Comparison of ENCODE assay signal across 10 mouse cellular contexts in genomic region chr2:163951770-163952169, GRCm38 (mm10). TPM values are rescaled to one million over a fixed set of nuclear protein-coding genes. Genes with fewer than 3 reads are reported as not detected.
DNase-seq lines count a peak whose midpoint lies in the region; ATAC-seq and TF ChIP-seq lines count a peak whose summit lies in the region.
"Had no signal": no experiment of that assay in that cellular context is flagged by ENCODE, and none has a peak within 500 bp of the region (broad histone marks: within the 10 kb centered on the region; RNA-seq: fewer than 3 reads in every experiment).

No protein-coding gene starts in this region.

- no peak overlapping the region for H3K4me2 ChIP-seq in forebrain, embryonic 14.5 days (ENCODE audit: low read length)
- H3K4me2 ChIP-seq in hindbrain, embryonic 14.5 days (replicated peaks) = no peak overlapping the region
- H3K4me2 ChIP-seq in midbrain, embryonic 11.5 days = no peak overlapping the region
- H3K4me2 ChIP-seq: embryonic facial prominence, embryonic 15.5 days; neural tube, embryonic 12.5 days had no signal

- DNase-seq in testis, postnatal 14 days (ENCODE audit: low spot score) = no peak
- peak; percentile 43 for DNase-seq in brain, embryonic 18.5 days (ENCODE audit: low read depth, low spot score)
- peak; percentile 82 for DNase-seq in forebrain, embryonic 14.5 days (ENCODE audit: low spot score)
- peak; percentile 76 for DNase-seq in hindbrain, embryonic 14.5 days (ENCODE audit: low spot score)
- peak; percentile 70 to 80 for DNase-seq in left cerebral cortex, adult 18-20 months (ENCODE audit: low spot score in 2 of 2)
- peak; percentile 87 for DNase-seq in midbrain, embryonic 11.5 days (ENCODE audit: low spot score, missing footprints)
- DNase-seq in testis, postnatal 10 days (ENCODE audit: low spot score) = peak; percentile 75

- WGBS in forebrain, embryonic 14.5 days = 26% methylated on average over 4 of the region's 4 CpGs
- WGBS in hindbrain, embryonic 14.5 days = 28% methylated on average over 4 of the region's 4 CpGs
- WGBS in midbrain, embryonic 11.5 days = 29% methylated on average over 4 of the region's 4 CpGs

- H3K27ac ChIP-seq in testis, adult 2 months (ENCODE audit: control insufficient read depth, insufficient read depth, low read depth, low read length) = no peak overlapping the region
- H3K27ac ChIP-seq in forebrain, embryonic 14.5 days (ENCODE audit: low read depth, low read length) = no peak overlapping the region
- H3K27ac ChIP-seq in hindbrain, embryonic 14.5 days = no peak overlapping the region
- no peak overlapping the region for H3K27ac ChIP-seq in midbrain, embryonic 11.5 days (ENCODE audit: low read depth, low read length)
- H3K27ac ChIP-seq: embryonic facial prominence, embryonic 15.5 days; neural tube, embryonic 12.5 days had no signal

- peak; percentile 53; the same call in 1 of the 2 replicates for TF ChIP-seq CTCF in testis, adult 2 months (IDR thresholded peaks at IDR 0.05; ENCODE audit: control insufficient read depth, insufficient read depth, insufficient replicate concordance, low read depth, low read length)

- H3K4me3 ChIP-seq in testis, adult 2 months (ENCODE audit: control insufficient read depth, low read depth, low read length) = no peak overlapping the region
- H3K4me3 ChIP-seq in forebrain, embryonic 14.5 days (ENCODE audit: low read depth, low read length) = no peak overlapping the region
- no peak overlapping the region for H3K4me3 ChIP-seq in hindbrain, embryonic 14.5 days (replicated peaks; ENCODE audit: low read length)
- no peak overlapping the region for H3K4me3 ChIP-seq in midbrain, embryonic 11.5 days (ENCODE audit: low read depth, low read length)
- H3K4me3 ChIP-seq: embryonic facial prominence, embryonic 15.5 days; neural tube, embryonic 12.5 days had no signal

- H3K27me3 ChIP-seq in testis, adult 2 months (ENCODE audit: control insufficient read depth, insufficient read depth, low read length) = no peaks in the 10 kb centered on the region
- no peaks in the 10 kb centered on the region for H3K27me3 ChIP-seq in forebrain, embryonic 14.5 days (replicated peaks; ENCODE audit: control insufficient read depth, insufficient read depth, low read length)
- H3K27me3 ChIP-seq in hindbrain, embryonic 14.5 days (ENCODE audit: control insufficient read depth, insufficient read depth, low read length) = no peaks in the 10 kb centered on the region
- no peaks in the 10 kb centered on the region for H3K27me3 ChIP-seq in midbrain, embryonic 11.5 days (ENCODE audit: control insufficient read depth, insufficient read depth, low read length)
- H3K27me3 ChIP-seq: embryonic facial prominence, embryonic 15.5 days; neural tube, embryonic 12.5 days had no signal

- no peaks in the 10 kb centered on the region for H3K9me3 ChIP-seq in forebrain, embryonic 14.5 days (replicated peaks; ENCODE audit: control insufficient read depth, low read length)
- H3K9me3 ChIP-seq in hindbrain, embryonic 14.5 days (ENCODE audit: control insufficient read depth, low read length) = no peaks in the 10 kb centered on the region
- no peaks in the 10 kb centered on the region for H3K9me3 ChIP-seq in midbrain, embryonic 11.5 days (ENCODE audit: control insufficient read depth, low read length)
- H3K9me3 ChIP-seq: embryonic facial prominence, embryonic 15.5 days; neural tube, embryonic 12.5 days had no signal

- TF ChIP-seq POLR2A in testis, adult 2 months (IDR thresholded peaks at IDR 0.05; ENCODE audit: control insufficient read depth, low read depth, low read length) = no peak

- peak; percentile 60; the same call in 1 of the 2 replicates for ATAC-seq in forebrain, embryonic 14.5 days
- no peak; the same call in 1 of the 2 replicates for ATAC-seq in hindbrain, embryonic 14.5 days (ENCODE audit: low FRiP score)
- no peak for ATAC-seq in midbrain, embryonic 11.5 days (ENCODE audit: low FRiP score)

- no peaks in the 10 kb centered on the region for H3K36me3 ChIP-seq in testis, adult 2 months (ENCODE audit: control insufficient read depth, insufficient read depth, low read length)
- no peaks in the 10 kb centered on the region for H3K36me3 ChIP-seq in forebrain, embryonic 14.5 days (ENCODE audit: control insufficient read depth, insufficient read depth, low read length)
- H3K36me3 ChIP-seq in hindbrain, embryonic 14.5 days (replicated peaks; ENCODE audit: control insufficient read depth, insufficient read depth) = no peaks in the 10 kb centered on the region
- no peaks in the 10 kb centered on the region for H3K36me3 ChIP-seq in midbrain, embryonic 11.5 days (ENCODE audit: control insufficient read depth, insufficient read depth, low read length)
- H3K36me3 ChIP-seq: embryonic facial prominence, embryonic 15.5 days; neural tube, embryonic 12.5 days had no signal

- no peak overlapping the region for H3K9ac ChIP-seq in forebrain, embryonic 14.5 days (ENCODE audit: low read length)
- H3K9ac ChIP-seq in hindbrain, embryonic 14.5 days = no peak overlapping the region
- H3K9ac ChIP-seq in midbrain, embryonic 11.5 days (ENCODE audit: low read length) = no peak overlapping the region
- H3K9ac ChIP-seq: embryonic facial prominence, embryonic 15.5 days; neural tube, embryonic 12.5 days had no signal

- H3K4me1 ChIP-seq in testis, adult 2 months (ENCODE audit: control insufficient read depth, insufficient read depth, low read length) = peaks cover 3% of the 10 kb centered on the region
- H3K4me1 ChIP-seq in forebrain, embryonic 14.5 days (ENCODE audit: control insufficient read depth, insufficient read depth, low read length) = no peaks in the 10 kb centered on the region
- no peaks in the 10 kb centered on the region for H3K4me1 ChIP-seq in hindbrain, embryonic 14.5 days (replicated peaks; ENCODE audit: control insufficient read depth, insufficient read depth, low read length)
- no peaks in the 10 kb centered on the region for H3K4me1 ChIP-seq in midbrain, embryonic 11.5 days (ENCODE audit: control insufficient read depth, insufficient read depth, low read length)
- H3K4me1 ChIP-seq: embryonic facial prominence, embryonic 15.5 days; neural tube, embryonic 12.5 days had no signal

RNA-seq across cellular contexts. Expression of gene Rims4, which starts 33.3 kb away (rescaled TPM):
- polyA plus RNA-seq in testis, adult 2 months (2012; rRNA removed) = 1.1 and 1.5 TPM in 2 replicates
- 1.7 and 2.3 TPM in 2 replicates for polyA plus RNA-seq in forebrain, embryonic 14.5 days (2014; fragmentation: Nextera tagmentation; extraction: Ambion mirVana)
- 7.1 and 8.9 TPM in 2 replicates for polyA plus RNA-seq in hindbrain, embryonic 14.5 days (2014; fragmentation: Nextera tagmentation; extraction: Ambion mirVana)
- 10 to 100 TPM; 85.6 TPM for total RNA-seq in left cerebral cortex, adult 18-20 months (2021)
- polyA plus RNA-seq in midbrain, embryonic 11.5 days (2014; fragmentation: Nextera tagmentation; extraction: Ambion mirVana) = 0.62 and 1.1 TPM in 2 replicates

RNA-seq across cellular contexts. Expression of gene Ywhab, which starts 43.0 kb away (rescaled TPM):
- polyA plus RNA-seq in testis, adult 2 months (2012; rRNA removed) = 14.1 and 15.7 TPM in 2 replicates
- polyA plus RNA-seq in forebrain, embryonic 14.5 days (2014; fragmentation: Nextera tagmentation; extraction: Ambion mirVana) = 305 and 380 TPM in 2 replicates
- 445 and 473 TPM in 2 replicates for polyA plus RNA-seq in hindbrain, embryonic 14.5 days (2014; fragmentation: Nextera tagmentation; extraction: Ambion mirVana)
- 100 to 1,000 TPM; 469 to 487 TPM for total RNA-seq in left cerebral cortex, adult 18-20 months (2021)
- 352 and 354 TPM in 2 replicates for polyA plus RNA-seq in midbrain, embryonic 11.5 days (2014; fragmentation: Nextera tagmentation; extraction: Ambion mirVana)

Comparison
In these comparisons a context has a peak if more than half of its experiments do, and no peak if none do; other contexts are left out.
1. RNA of gene Ywhab, which starts 43.0 kb away (polyA plus RNA-seq): 445 to 473 TPM in hindbrain, embryonic 14.5 days, 352 to 354 TPM in midbrain, embryonic 11.5 days and 305 to 380 TPM in forebrain, embryonic 14.5 days; 14.1 to 15.7 TPM in testis, adult 2 months; every median in the first group is over 10 times any median in the second.